Mouse (Mus musculus) left cerebral cortex, adult 18-20 months (tissue): ENCODE results near the gene 1110017D15Rik. TPM values are rescaled to one million over a fixed set of nuclear protein-coding genes. Genes with fewer than 3 reads are reported as not detected.
"Not testable (repeated sequence)": the region's sequence is repeated elsewhere in the genome, so short reads cannot be mapped to it uniquely, and the experiment has no call there.

ENCODE experiments used
- DNase-seq, 2 experiments: peaks; one replicate each; pipeline ENCODE4 v3.0.0; 2021 to 2022; ENCODE audit warnings: low spot score in 2 of 2, mixed read lengths in 1 of 2
- total RNA-seq, 2 experiments: library from RNA; stranded (reverse); gene quantifications; 2 replicates each; pipeline ENCODE4 v1.2.3; 2021

Gene 1110017D15Rik
- total RNA-seq, 2 experiments from 2014 or later: 5.1 to 5.7 TPM

GRCm38 (mm10) chr4:41481601-41482017 is 35.5 kb downstream of the 1110017D15Rik start:
- no peak for DNase-seq

GRCm38 (mm10) chr4:41480254-41480653 is 36.9 kb downstream of the 1110017D15Rik start:
- DNase-seq: peak in 1 of 2 experiments; percentile 23

GRCm38 (mm10) chr4:41479456-41479804 is 37.7 kb downstream of the 1110017D15Rik start:
- no peak for DNase-seq

GRCm38 (mm10) chr4:41478751-41479455 is 38.2 kb downstream of the 1110017D15Rik start:
- DNase-seq: no peak

- DNase-seq: no peak
Measured at GRCm38 (mm10) chr4:41477648-41478160, 39.4 kb downstream of the 1110017D15Rik start.

GRCm38 (mm10) chr4:41471384-41471689 is 45.8 kb downstream of the 1110017D15Rik start:
- no peak for DNase-seq

GRCm38 (mm10) chr4:41470684-41471383 is 46.3 kb downstream of the 1110017D15Rik start:
- DNase-seq: peak; percentile 48 to 64

GRCm38 (mm10) chr4:41470051-41470683 is 47.0 kb downstream of the 1110017D15Rik start:
- peak in 1 of 2 experiments; percentile 63 for DNase-seq

GRCm38 (mm10) chr4:41469199-41469598 is 47.9 kb downstream of the 1110017D15Rik start:
- no peak for DNase-seq

GRCm38 (mm10) chr4:41468396-41469080 is 48.6 kb downstream of the 1110017D15Rik start:
- peak; percentile 65 for DNase-seq

- DNase-seq: no peak
Measured at GRCm38 (mm10) chr4:41465287-41465665, 51.9 kb downstream of the 1110017D15Rik start.

- DNase-seq: peak; percentile 96 to 98
Measured at GRCm38 (mm10) chr4:41464345-41465286, 52.5 kb downstream of the 1110017D15Rik start, which contains the start of the genes Kif24 and Nudt2. TSS of gene Kif24 (minus strand) at chr4:41464887. TSS of gene Nudt2 (plus strand) at chr4:41465151.

GRCm38 (mm10) chr4:41463051-41463738 is 53.9 kb downstream of the 1110017D15Rik start:
- DNase-seq: not testable (repeated sequence)

- DNase-seq: no peak
Measured at GRCm38 (mm10) chr4:41460690-41461089, 56.4 kb downstream of the 1110017D15Rik start.

Other genes starting within 250 kb of the 1110017D15Rik start
- 10 to 100 TPM; 38.4 to 41.9 TPM for gene Ubap2, start 242.2 kb downstream of the 1110017D15Rik start, total RNA-seq
- gene Dcaf12, start 202.4 kb downstream of the 1110017D15Rik start, total RNA-seq: 10 to 100 TPM; 40.4 to 45.5 TPM
- gene Ubap1, start 168.3 kb downstream of the 1110017D15Rik start, total RNA-seq: 10 to 100 TPM; 48.3 to 57.9 TPM
- gene Kif24, start 52.4 kb downstream of the 1110017D15Rik start, total RNA-seq: 1 to 10 TPM in 1 of 2 experiments, under 1 TPM in 1; 0.49 to 1.2 TPM
- gene Nudt2, start 52.2 kb downstream of the 1110017D15Rik start, total RNA-seq: 10 to 100 TPM; 31.9 to 33.9 TPM
- gene AI464131, start 14.3 kb downstream of the 1110017D15Rik start, total RNA-seq: 10 to 100 TPM; 23.5 to 24.3 TPM
- 100 to 1,000 TPM; 198 TPM for gene Fam219a, start 52.2 kb upstream of the 1110017D15Rik start, total RNA-seq
- gene Dnaic1, start 52.4 kb upstream of the 1110017D15Rik start, total RNA-seq: 1 to 10 TPM; 6.6 to 9.1 TPM
- gene Enho, start 123.0 kb upstream of the 1110017D15Rik start, total RNA-seq: 10 to 100 TPM; 59.1 to 66.3 TPM
- gene Cntfr, start 179.8 kb upstream of the 1110017D15Rik start, total RNA-seq: 100 to 1,000 TPM; 117 to 131 TPM
- 10 to 100 TPM; 37.2 to 44.3 TPM for gene Il11ra1, start 182.7 kb upstream of the 1110017D15Rik start, total RNA-seq
- 10 to 100 TPM; 32.5 to 37.1 TPM for gene Rpp25l, start 196.2 kb upstream of the 1110017D15Rik start, total RNA-seq
- gene Dctn3, start 205.8 kb upstream of the 1110017D15Rik start, total RNA-seq: 100 to 1,000 TPM; 166 to 172 TPM
- 1 to 10 TPM in 1 of 2 experiments, under 1 TPM in 1; 0.80 to 1.3 TPM for gene Arid3c, start 213.8 kb upstream of the 1110017D15Rik start, total RNA-seq
- gene Galt, start 237.9 kb upstream of the 1110017D15Rik start, total RNA-seq: 10 to 100 TPM; 66.6 to 79.6 TPM
- gene Sigmar1, start 238.8 kb upstream of the 1110017D15Rik start, total RNA-seq: 10 to 100 TPM; 49.5 to 58.6 TPM